Mouse (Mus musculus) hindbrain, embryonic 16.5 days (tissue): ENCODE results near the gene Stag1. TPM values are rescaled to one million over a fixed set of nuclear protein-coding genes. Genes with fewer than 3 reads are reported as not detected.

ENCODE experiments used
- polyA plus RNA-seq: library from polyadenylated mRNA; unstranded; fragments of >200 nt; fragmentation: Nextera tagmentation; extraction: Ambion mirVana; gene quantifications from 2 replicates; pipeline ENCODE4 v1.2.1, GENCODE M21; 2015

Gene Stag1
- polyA plus RNA-seq, 1 experiment from 2014 or later: 21.9 TPM

Other genes with a start within 250 kb of the Stag1 start
- gene Il20rb, start 111.0 kb upstream of the Stag1 start, polyA plus RNA-seq: 0.66 and 1.1 TPM in 2 replicates
- gene Nck1, start 51.7 kb upstream of the Stag1 start, polyA plus RNA-seq: 60.3 and 61.6 TPM in 2 replicates
- 24.3 and 33.0 TPM in 2 replicates for gene Slc35g2, start 26.7 kb upstream of the Stag1 start, polyA plus RNA-seq